Mouse (Mus musculus) right cerebral cortex, postnatal 25 days (tissue): ENCODE measurements around the gene Ugt2b36.
"Not testable (repeated sequence)": the region's sequence is repeated elsewhere in the genome, so short reads cannot be mapped to it uniquely, and the experiment has no call there.

Experiments
- DNase-seq: peaks from one replicate; pipeline ENCODE4 v3.0.0; 2022

The Ugt2b36 gene

GRCm38 (mm10) chr5:87092346-87093027 lies at the start of gene Ugt2b36:
TSS of gene Ugt2b36 (minus strand) at chr5:87092555.
- no peak for DNase-seq

- DNase-seq = not testable (repeated sequence)
Observed at GRCm38 (mm10) chr5:87140196-87140595, 47.8 kb upstream of the Ugt2b36 start, which contains the start of gene Ugt2b5. TSS of gene Ugt2b5 (minus strand) at chr5:87140318.

GRCm38 (mm10) chr5:87103697-87104096 lies 11.3 kb upstream of the Ugt2b36 start:
- not testable (repeated sequence) for DNase-seq

- DNase-seq = no peak
Observed at GRCm38 (mm10) chr5:87091111-87091510, 1.2 kb downstream of the Ugt2b36 start.

- no peak for DNase-seq
Observed at GRCm38 (mm10) chr5:87089264-87089663, 3.1 kb downstream of the Ugt2b36 start.

- DNase-seq = no peak
Observed at GRCm38 (mm10) chr5:87086269-87086668, 6.1 kb downstream of the Ugt2b36 start.

- no peak for DNase-seq
Observed at GRCm38 (mm10) chr5:87030624-87031023, 61.7 kb downstream of the Ugt2b36 start.

GRCm38 (mm10) chr5:87027359-87027758 lies 65.0 kb downstream of the Ugt2b36 start:
- no peak for DNase-seq
